Mouse (Mus musculus) ES-E14 (cell line): ENCODE measurements around the gene Pik3cg. TPM values are rescaled to one million over a fixed set of nuclear protein-coding genes. Genes with fewer than 3 reads are reported as not detected.

ENCODE experiments used
- DNase-seq: peaks from one replicate; pipeline ENCODE4 v3.0.0-alpha.2; 2013; ENCODE audit warnings: low read depth, low spot score
- H3K27ac ChIP-seq: 2 replicates; pipeline ENCODE4 v1.5.1; 2012; ENCODE audit warnings: low read depth, mild to moderate bottlenecking, low read length, moderate library complexity, mixed read lengths; ENCODE audit not compliant: poor library complexity, insufficient read depth, severe bottlenecking
- H3K36me3 ChIP-seq: 2 replicates; pipeline ENCODE4 v1.6.1; 2012; ENCODE audit warnings: mild to moderate bottlenecking, low read length, moderate library complexity, mixed read lengths; ENCODE audit not compliant: control insufficient read depth, poor library complexity, insufficient read depth, severe bottlenecking
- H3K4me1 ChIP-seq, 2 experiments: fragments of 150-350 bp in 1 of 2; sonication (generic) in 1 of 2; 2 replicates each; pipeline ENCODE4 v1.6.1; 2012; ENCODE audit warnings: low read length in 2 of 2, mild to moderate bottlenecking in 1 of 2, mixed read lengths in 1 of 2; ENCODE audit not compliant: control insufficient read depth in 2 of 2, insufficient read depth in 2 of 2, poor library complexity in 1 of 2
- H3K4me3 ChIP-seq, 2 experiments: fragments of 150-350 bp in 1 of 2; sonication (generic) in 1 of 2; 2 replicates each; pipeline ENCODE4 v1.5.1; 2012; ENCODE audit warnings: low read length in 2 of 2, low read depth in 1 of 2, mild to moderate bottlenecking in 1 of 2, mixed read lengths in 1 of 2; ENCODE audit not compliant: insufficient read depth in 1 of 2, poor library complexity in 1 of 2, severe bottlenecking in 1 of 2
- H3K9ac ChIP-seq: 2 replicates; pipeline ENCODE4 v1.6.1; 2012; ENCODE audit warnings: low read depth, mild to moderate bottlenecking, low read length, mixed read lengths; ENCODE audit not compliant: poor library complexity, insufficient read depth, severe bottlenecking
- H3K9me3 ChIP-seq: fragments of 150-350 bp; sonication (generic); 2 replicates; pipeline ENCODE4 v1.6.1; 2012; ENCODE audit warnings: low read depth, mild to moderate bottlenecking, low read length; ENCODE audit not compliant: control insufficient read depth, insufficient read depth
- CHD2 ChIP-seq: IDR thresholded peaks from 2 replicates; pipeline ENCODE4 v1.6.1; 2014; ENCODE audit warnings: mild to moderate bottlenecking, low read depth, low read length, inconsistent platforms
- HCFC1 ChIP-seq: IDR thresholded peaks from 2 replicates; pipeline ENCODE4 v1.6.1; 2012; ENCODE audit warnings: low read length, inconsistent platforms, borderline replicate concordance; ENCODE audit not compliant: insufficient read depth
- MAFK ChIP-seq: IDR thresholded peaks from 2 replicates; pipeline ENCODE4 v1.6.1; 2014; ENCODE audit warnings: mild to moderate bottlenecking, low read depth, low read length, inconsistent platforms; ENCODE audit not compliant: insufficient read depth
- ZC3H11A ChIP-seq: IDR thresholded peaks from 2 replicates; pipeline ENCODE4 v1.6.1; 2012; ENCODE audit warnings: low read depth, mild to moderate bottlenecking, inconsistent platforms, low read length, borderline replicate concordance
- ZNF384 ChIP-seq: IDR thresholded peaks from 2 replicates; pipeline ENCODE4 v1.6.1; 2012; ENCODE audit warnings: low read depth, low read length, inconsistent platforms
- in situ Hi-C, 2 experiments: fragments of 600-800 bp; cut with MboI; formaldehyde crosslinking; loops; one replicate each; pipeline ENCODE4 v1.15.1; 2025; ENCODE audit warnings: low sequenced_read_pairs in 2 of 2, inconsistent platforms in 1 of 2; ENCODE audit not compliant: unreplicated experiment in 2 of 2
- total RNA-seq: library from RNA; depleted of rRNA; stranded (reverse); fragments of 300-350 nt; gene quantifications from 2 replicates; pipeline ENCODE4 v1.2.3, GENCODE M21; 2012

Pik3cg gene
- total RNA-seq, 1 experiment: 0.13 TPM

GRCm38 (mm10) chr12:32187668-32188236, 20.7 kb downstream of the Pik3cg start:
- no peak overlapping the region for H3K27ac ChIP-seq
- in situ Hi-C loops: no loop called here
- TF ChIP-seq ZC3H11A (no peak), ZNF384 (no peak), MAFK (no peak), HCFC1 (no peak), CHD2 (no peak)
- no peaks in the 10 kb centered on the region; a peak in 1 of 4 replicates for H3K4me1 ChIP-seq
- H3K4me3 ChIP-seq: no peak overlapping the region
- DNase-seq: no peak
- H3K9ac ChIP-seq: no peak overlapping the region
- no peaks in the 10 kb centered on the region for H3K36me3 ChIP-seq
- H3K9me3 ChIP-seq: no peaks in the 10 kb centered on the region

GRCm38 (mm10) chr12:32186627-32187255, 21.7 kb downstream of the Pik3cg start:
- H3K27ac ChIP-seq: no peak overlapping the region
- H3K36me3 ChIP-seq: no peaks in the 10 kb centered on the region
- in situ Hi-C loops: no loop called here
- no peak for TF ChIP-seq ZNF384
- no peak for TF ChIP-seq MAFK
- no peak for TF ChIP-seq CHD2
- TF ChIP-seq ZC3H11A: no peak
- TF ChIP-seq HCFC1: no peak
- no peak overlapping the region for H3K9ac ChIP-seq
- DNase-seq: no peak
- H3K4me3 ChIP-seq: no peak overlapping the region
- H3K4me1 ChIP-seq: no peaks in the 10 kb centered on the region; a peak in 1 of 4 replicates
- no peaks in the 10 kb centered on the region for H3K9me3 ChIP-seq

- H3K36me3 ChIP-seq: no peaks in the 10 kb centered on the region
- TF ChIP-seq MAFK: no peak
- no peak for TF ChIP-seq HCFC1
- no peak for TF ChIP-seq ZNF384
- TF ChIP-seq CHD2: no peak
- no peak for TF ChIP-seq ZC3H11A
These were observed 23.6 kb downstream of the Pik3cg start for GRCm38 (mm10) chr12:32184874-32185273.

GRCm38 (mm10) chr12:32183584-32183983, 24.9 kb downstream of the Pik3cg start:
- Histone ChIP-seq H3K9me3 (no peaks in the 10 kb centered on the region), H3K9ac (no peak overlapping the region), H3K4me1 (no peaks in the 10 kb centered on the region; a peak in 1 of 4 replicates), H3K4me3 (no peak overlapping the region), H3K36me3 (no peaks in the 10 kb centered on the region), H3K27ac (no peak overlapping the region)
- in situ Hi-C loops: no loop called here
- TF ChIP-seq HCFC1 (no peak), CHD2 (no peak), ZC3H11A (no peak), MAFK (no peak), ZNF384 (no peak)
- no peak for DNase-seq

More at GRCm38 (mm10) chr12:32184874-32185273, 23.6 kb downstream of the Pik3cg start:
- Histone ChIP-seq H3K27ac (no peak overlapping the region), H3K9ac (no peak overlapping the region), H3K4me1 (no peaks in the 10 kb centered on the region; a peak in 1 of 4 replicates), H3K4me3 (no peak overlapping the region), H3K9me3 (no peaks in the 10 kb centered on the region)
- in situ Hi-C loops: no loop called here
- no peak for DNase-seq
